Mouse (Mus musculus) embryonic fibroblast, embryonic 13.5 days (primary cell): ENCODE results near the gene Itpr1. TPM values are rescaled to one million over a fixed set of nuclear protein-coding genes. Genes with fewer than 3 reads are reported as not detected.

Experiments used
- H3K27ac ChIP-seq: 2 replicates; pipeline ENCODE4 v1.5.1; 2012; ENCODE audit warnings: low read length, control low read depth, inconsistent platforms; ENCODE audit not compliant: insufficient read depth
- H3K4me1 ChIP-seq: 2 replicates; pipeline ENCODE4 v1.6.1; 2011; ENCODE audit warnings: low read length; ENCODE audit not compliant: control insufficient read depth, insufficient read depth
- H3K4me3 ChIP-seq: 2 replicates; pipeline ENCODE4 v1.5.1; 2011; ENCODE audit warnings: mild to moderate bottlenecking, control low read depth, low read length; ENCODE audit not compliant: insufficient read depth
- CTCF ChIP-seq: IDR thresholded peaks from 2 replicates; pipeline ENCODE4 v1.5.1; 2011; ENCODE audit warnings: mild to moderate bottlenecking, control low read depth, low read length, moderate library complexity, borderline replicate concordance; ENCODE audit not compliant: insufficient read depth
- POLR2A ChIP-seq: IDR thresholded peaks from 2 replicates; pipeline ENCODE4 v1.6.1; 2011; ENCODE audit warnings: low read depth, mild to moderate bottlenecking, control low read depth, low read length, moderate library complexity
- polyA plus RNA-seq: library from polyadenylated mRNA; stranded (reverse); fragments of >200 nt; gene quantifications from 2 replicates; pipeline ENCODE4 v1.2.4, GENCODE M21; 2011; ENCODE audit warnings: low read depth; ENCODE audit not compliant: missing spikeins, insufficient read length

Itpr1 gene
- polyA plus RNA-seq, 1 experiment, result 38.0 TPM

- Histone ChIP-seq H3K4me1 (peaks cover 6% of the 10 kb centered on the region), H3K4me3 (no peak overlapping the region), H3K27ac (no peak overlapping the region)
- TF ChIP-seq CTCF (no peak), POLR2A (no peak)
Observed at GRCm38 (mm10) chr6:108442291-108442690, 229.4 kb downstream of the Itpr1 start.

GRCm38 (mm10) chr6:108444435-108444834 lies 231.5 kb downstream of the Itpr1 start:
- peaks cover 14% of the 10 kb centered on the region for H3K4me1 ChIP-seq

GRCm38 (mm10) chr6:108445006-108445405 lies 232.1 kb downstream of the Itpr1 start:
- Histone ChIP-seq H3K4me1 (peaks cover 14% of the 10 kb centered on the region), H3K27ac (peak overlapping the region; percentile 65), H3K4me3 (no peak overlapping the region)
- TF ChIP-seq POLR2A (no peak), CTCF (no peak)

More at GRCm38 (mm10) chr6:108444435-108444834, 231.5 kb downstream of the Itpr1 start:
- Histone ChIP-seq H3K4me3 (no peak overlapping the region), H3K27ac (peak overlapping the region; percentile 65)
- TF ChIP-seq POLR2A (no peak), CTCF (no peak)

GRCm38 (mm10) chr6:108446766-108447165 lies 233.9 kb downstream of the Itpr1 start:
- 0 out of 2 replicates have a peak overlapping the region, but pooled peaks have one; percentile 71 for H3K27ac ChIP-seq
- H3K4me1 ChIP-seq, result peaks cover 20% of the 10 kb centered on the region
- no peak overlapping the region for H3K4me3 ChIP-seq
- no peak for TF ChIP-seq POLR2A
- TF ChIP-seq CTCF, result no peak

GRCm38 (mm10) chr6:108447179-108447845 lies 234.4 kb downstream of the Itpr1 start:
- peak overlapping the region; percentile 71 for H3K27ac ChIP-seq
- no peak overlapping the region for H3K4me3 ChIP-seq
- no peak for TF ChIP-seq POLR2A
- TF ChIP-seq CTCF, result no peak
- H3K4me1 ChIP-seq, result peaks cover 24% of the 10 kb centered on the region

GRCm38 (mm10) chr6:108448016-108448735 lies 235.3 kb downstream of the Itpr1 start:
- no peak overlapping the region for H3K4me3 ChIP-seq
- H3K27ac ChIP-seq, result peak overlapping the region; percentile 71
- peaks cover 25% of the 10 kb centered on the region for H3K4me1 ChIP-seq
- TF ChIP-seq CTCF, result no peak
- no peak for TF ChIP-seq POLR2A

GRCm38 (mm10) chr6:108448864-108449263 lies 236.0 kb downstream of the Itpr1 start:
- Histone ChIP-seq H3K4me1 (peaks cover 25% of the 10 kb centered on the region), H3K4me3 (no peak overlapping the region), H3K27ac (peak overlapping the region; percentile 71)
- TF ChIP-seq CTCF (no peak), POLR2A (no peak)

GRCm38 (mm10) chr6:108451536-108451935 lies 238.6 kb downstream of the Itpr1 start:
- Histone ChIP-seq H3K4me3 (no peak overlapping the region), H3K4me1 (peaks cover 25% of the 10 kb centered on the region), H3K27ac (no peak overlapping the region)
- TF ChIP-seq CTCF (no peak), POLR2A (no peak)

- Histone ChIP-seq H3K4me3 (no peak overlapping the region), H3K4me1 (peaks cover 30% of the 10 kb centered on the region)
Observed at GRCm38 (mm10) chr6:108453618-108454017, 240.7 kb downstream of the Itpr1 start.

More at GRCm38 (mm10) chr6:108453618-108454017, 240.7 kb downstream of the Itpr1 start:
- no peak overlapping the region for H3K27ac ChIP-seq
- TF ChIP-seq CTCF (no peak), POLR2A (no peak)
